Mouse (Mus musculus) adrenal gland, postnatal 36 days (tissue): Measurements from ENCODE around the gene Lin7a. TPM values are rescaled to one million over a fixed set of nuclear protein-coding genes. Genes with fewer than 3 reads are reported as not detected.

ENCODE experiments used
- DNase-seq, 2 experiments: peaks; one replicate each; pipeline ENCODE4 v3.0.0; 2021; ENCODE audit warnings: mixed read lengths in 1 of 2
- total RNA-seq, 2 experiments: library from RNA; stranded (reverse); gene quantifications; 2 replicates each; pipeline ENCODE4 v1.2.3; 2021

Gene Lin7a
- total RNA-seq, 2 experiments from 2014 or later, result 1.5 to 2.1 TPM

GRCm38 (mm10) chr10:107251801-107252502, 19.5 kb upstream of the Lin7a start:
- no peak for DNase-seq

GRCm38 (mm10) chr10:107252503-107252815, 19.0 kb upstream of the Lin7a start:
- DNase-seq, result no peak

DNA sequence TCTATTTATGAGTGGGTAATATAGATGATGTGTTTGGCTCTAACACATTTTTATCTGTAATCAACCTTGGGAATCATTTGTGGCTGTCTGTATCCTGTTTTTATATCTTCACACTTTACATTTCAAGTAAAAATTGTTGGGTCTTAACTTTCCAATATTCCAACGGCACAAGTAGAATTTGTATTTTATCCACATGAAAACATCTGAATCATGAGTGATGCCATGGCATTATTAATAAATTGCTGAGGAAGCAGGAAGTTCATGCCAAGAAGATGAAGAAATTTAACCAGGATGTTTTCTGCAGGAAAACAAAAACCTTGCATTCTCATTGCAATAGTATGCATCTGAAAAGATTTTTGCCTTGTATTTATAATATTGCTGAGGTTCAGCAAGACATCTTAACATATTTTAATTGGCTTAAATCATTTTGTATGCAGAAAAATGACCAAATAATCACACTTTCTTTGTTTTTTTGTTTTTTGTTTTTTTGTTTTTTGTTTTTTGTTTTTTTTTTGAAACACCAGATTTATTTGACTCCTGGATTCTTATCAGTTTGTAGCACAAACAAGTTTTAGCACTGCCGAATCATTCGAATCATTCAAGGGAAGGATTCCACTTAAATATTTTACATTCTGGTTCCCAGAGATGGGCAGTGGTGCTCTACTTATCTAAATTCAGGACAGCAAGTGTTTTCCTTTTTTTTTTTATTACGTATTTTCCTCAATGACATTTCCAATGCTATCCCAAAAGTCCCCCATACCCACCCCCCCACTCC, 18.1 kb upstream of the Lin7a start:
- DNase-seq, result no peak

DNA sequence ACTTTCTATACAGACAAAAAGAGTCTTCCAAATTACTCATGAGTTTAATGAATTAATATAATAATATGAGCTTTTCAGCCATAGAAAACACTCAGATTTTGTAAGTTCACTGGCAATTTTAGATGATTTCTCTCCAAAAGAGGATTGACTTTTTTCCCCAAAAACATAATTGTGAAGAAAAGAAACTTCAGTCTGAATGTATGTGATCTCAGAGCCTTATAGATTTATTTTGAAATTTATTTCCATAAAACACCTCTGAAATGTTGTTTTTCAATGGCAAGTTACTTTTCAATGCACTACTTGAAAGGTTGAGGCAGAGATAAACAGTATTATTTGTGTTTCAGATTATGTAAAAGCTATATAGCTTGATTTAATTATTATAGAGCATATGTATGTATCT, 16.8 kb upstream of the Lin7a start:
- DNase-seq, result no peak

DNA sequence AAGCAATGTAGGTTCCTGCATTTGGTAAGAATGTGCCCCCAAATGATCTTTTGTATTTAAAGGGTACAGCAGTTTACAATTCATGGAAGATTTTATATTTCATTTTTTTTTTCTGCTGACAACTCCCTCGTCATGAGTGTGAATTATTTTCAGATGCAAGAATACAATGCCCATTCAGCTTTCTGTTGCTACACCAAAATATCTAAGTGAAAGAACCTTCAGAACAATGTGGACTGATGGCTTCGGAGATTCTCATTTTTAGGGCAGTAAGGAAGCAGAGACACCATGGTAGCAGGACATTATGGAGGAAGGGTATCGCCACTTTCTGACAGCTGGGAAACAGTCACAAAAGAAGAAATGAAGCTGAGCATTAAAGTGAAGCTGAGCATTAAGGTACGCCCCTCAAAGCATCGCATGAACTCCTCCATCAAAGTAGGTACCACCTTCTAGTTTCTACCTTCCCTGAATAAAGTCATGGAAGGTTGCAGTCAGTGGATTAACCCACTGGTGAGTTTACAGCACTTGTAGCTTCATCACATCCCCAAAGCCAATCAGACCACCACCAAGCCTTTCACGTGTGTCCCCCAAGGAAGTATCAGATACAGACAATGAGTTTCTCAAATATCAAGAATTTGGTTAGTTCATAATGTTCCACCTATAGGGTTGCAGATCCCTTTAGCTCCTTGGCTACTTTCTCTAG, 16.0 kb upstream of the Lin7a start:
- DNase-seq, result no peak

DNA sequence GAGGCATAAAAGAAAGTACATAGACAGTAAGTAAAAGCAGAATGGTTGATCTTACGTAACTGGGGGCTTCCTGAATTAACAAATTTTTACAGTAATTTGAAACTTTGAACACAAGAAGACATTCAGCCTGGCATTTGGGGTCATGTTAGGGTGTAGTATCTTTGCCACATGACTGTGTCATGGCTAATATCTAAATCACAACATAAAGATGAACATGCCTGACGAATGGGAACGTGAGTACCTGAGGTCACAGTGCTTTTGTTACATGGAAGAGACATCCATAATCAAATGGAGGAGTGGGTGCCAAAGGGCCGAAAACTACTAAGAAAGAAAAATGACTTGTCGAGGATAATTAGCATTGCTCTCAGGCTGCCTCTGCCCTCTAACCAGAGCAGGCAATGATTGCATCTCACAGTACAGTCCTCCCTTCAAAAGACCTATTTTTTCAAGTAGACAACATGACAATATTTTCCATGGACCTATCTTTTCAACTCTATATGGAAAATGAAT, 15.0 kb upstream of the Lin7a start:
- no peak for DNase-seq

GRCm38 (mm10) chr10:107260428-107260827, 11.1 kb upstream of the Lin7a start:
- DNase-seq, result no peak

GRCm38 (mm10) chr10:107272131-107272803, 781 bp downstream of the Lin7a start:
- DNase-seq, result peak; percentile 30 to 39

- DNase-seq, result no peak
Observed at GRCm38 (mm10) chr10:107272804-107273145, 1.3 kb downstream of the Lin7a start.

- DNase-seq, result no peak
Observed at GRCm38 (mm10) chr10:107273848-107274247, 2.4 kb downstream of the Lin7a start.

DNA sequence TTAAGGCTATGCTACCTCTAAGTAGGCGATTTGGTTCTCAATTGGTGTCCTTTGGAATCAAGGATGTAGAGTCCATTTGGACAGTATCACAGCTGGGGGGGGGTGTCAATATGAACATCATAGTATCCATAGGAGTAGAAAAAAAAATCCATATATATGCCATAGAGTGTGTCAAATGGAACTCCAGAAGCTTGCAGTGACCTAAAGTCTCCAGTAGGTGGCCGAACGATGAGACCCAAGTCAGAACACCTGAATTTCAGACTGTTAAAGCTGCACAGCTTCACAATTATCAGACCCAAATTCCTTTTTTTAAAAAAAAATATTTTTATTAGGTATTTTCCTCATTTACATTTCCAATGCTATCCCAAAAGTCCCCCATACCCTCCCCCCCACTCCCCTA, 3.3 kb downstream of the Lin7a start:
- peak in 1 of 2 experiments; percentile 8 for DNase-seq

DNA sequence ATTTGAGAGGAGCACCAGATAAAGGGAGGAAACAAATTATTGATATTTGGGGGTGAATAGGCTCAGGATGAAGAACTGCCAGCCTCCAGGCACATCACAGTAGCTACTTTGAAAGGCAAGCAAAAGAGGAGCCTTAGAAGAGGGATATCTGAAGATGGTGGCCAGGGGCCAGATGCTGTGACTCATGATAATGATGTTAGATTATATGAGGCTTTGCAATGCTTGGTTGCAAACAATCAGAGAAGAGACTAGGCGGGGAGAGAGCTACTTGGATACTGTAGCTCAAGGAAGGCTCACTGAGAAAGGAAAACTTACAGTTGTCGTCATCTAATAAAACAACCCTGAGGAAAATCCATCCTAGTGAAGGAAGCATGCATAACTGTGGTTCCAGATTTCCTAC, 5.2 kb downstream of the Lin7a start:
- no peak for DNase-seq

- no peak for DNase-seq
Observed at GRCm38 (mm10) chr10:107293934-107294664, 22.6 kb downstream of the Lin7a start.

GRCm38 (mm10) chr10:107300587-107301248, 29.2 kb downstream of the Lin7a start:
- DNase-seq, result no peak

DNA sequence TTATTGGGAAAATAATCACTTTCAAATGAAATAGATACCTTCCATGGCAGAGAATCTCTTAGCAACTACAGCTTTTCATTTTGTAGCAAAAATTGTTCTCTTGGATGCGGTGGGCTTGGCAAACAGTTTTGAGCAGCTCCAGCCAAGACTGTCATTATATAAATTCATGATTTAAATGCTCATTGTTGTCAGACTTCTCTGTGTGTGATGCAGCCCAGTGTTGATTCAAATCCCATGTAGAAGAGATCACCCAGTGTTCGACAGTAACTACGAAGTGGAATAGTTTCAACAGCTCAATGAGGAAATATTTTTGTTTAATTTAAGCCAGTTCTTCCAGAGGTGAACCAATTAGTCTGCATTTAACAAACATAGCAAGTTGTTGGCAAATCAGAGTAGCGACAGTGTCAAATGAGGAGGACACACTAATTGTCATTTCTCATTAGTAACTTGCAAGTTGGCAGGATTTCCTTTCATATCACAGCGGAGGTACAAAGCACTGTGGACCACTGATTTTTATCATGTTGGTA, 39.5 kb downstream of the Lin7a start:
- DNase-seq, result no peak

- no peak for DNase-seq
Observed at GRCm38 (mm10) chr10:107312609-107313008, 41.1 kb downstream of the Lin7a start.

GRCm38 (mm10) chr10:107313395-107313794, 41.9 kb downstream of the Lin7a start:
- no peak for DNase-seq

DNA sequence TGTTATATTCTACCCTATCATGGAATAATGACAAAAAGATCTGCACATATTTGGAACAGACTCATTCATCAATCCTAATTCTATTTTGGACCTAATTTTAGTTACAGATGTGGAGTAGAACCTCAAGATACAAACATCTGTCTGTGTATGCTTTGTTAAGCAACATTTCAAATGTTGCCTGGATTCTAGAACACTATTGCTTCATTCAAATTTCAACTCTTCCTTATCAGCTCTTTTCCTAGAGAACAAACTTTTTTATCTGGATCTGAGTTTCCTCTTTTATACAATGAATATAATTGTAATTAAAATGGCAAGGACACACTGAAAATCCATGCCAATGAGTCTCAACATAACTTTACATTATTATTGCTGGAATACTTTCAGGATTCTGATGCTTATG, 43.8 kb downstream of the Lin7a start:
- DNase-seq, result no peak

GRCm38 (mm10) chr10:107315681-107316080, 44.2 kb downstream of the Lin7a start:
- DNase-seq, result no peak

- no peak for DNase-seq
Observed at GRCm38 (mm10) chr10:107316100-107316499, 44.6 kb downstream of the Lin7a start.

- DNase-seq, result no peak
Observed at GRCm38 (mm10) chr10:107319648-107320047, 48.2 kb downstream of the Lin7a start.
